Mouse (Mus musculus) left cerebral cortex, adult 18-20 months (tissue): ENCODE results near the gene Olfr983. TPM values are rescaled to one million over a fixed set of nuclear protein-coding genes. Genes with fewer than 3 reads are reported as not detected.

Experiments
- DNase-seq, 2 experiments: peaks; one replicate each; pipeline ENCODE4 v3.0.0; 2021 to 2022; ENCODE audit warnings: low spot score in 2 of 2, mixed read lengths in 1 of 2
- long read RNA-seq, 2 experiments: library from polyadenylated mRNA; stranded (forward); transcript quantifications; one replicate each; pipeline ENCODE4 v2.0.0; 2021
- total RNA-seq, 2 experiments: library from RNA; stranded (reverse); gene quantifications; 2 replicates each; pipeline ENCODE4 v1.2.3; 2021

Gene Olfr983
- total RNA-seq = not detected
- long read RNA-seq, experiment 1 = 0 reads
- long read RNA-seq, experiment 2 = 0 reads

GRCm38 (mm10) chr9:40093495-40093894, at the start of gene Olfr983:
Olfr983 (minus strand) TSS chr9:40093595.
- no peak for DNase-seq

GRCm38 (mm10) chr9:40141544-40141943, 48.1 kb upstream of the Olfr983 start:
- DNase-seq = no peak

DNA sequence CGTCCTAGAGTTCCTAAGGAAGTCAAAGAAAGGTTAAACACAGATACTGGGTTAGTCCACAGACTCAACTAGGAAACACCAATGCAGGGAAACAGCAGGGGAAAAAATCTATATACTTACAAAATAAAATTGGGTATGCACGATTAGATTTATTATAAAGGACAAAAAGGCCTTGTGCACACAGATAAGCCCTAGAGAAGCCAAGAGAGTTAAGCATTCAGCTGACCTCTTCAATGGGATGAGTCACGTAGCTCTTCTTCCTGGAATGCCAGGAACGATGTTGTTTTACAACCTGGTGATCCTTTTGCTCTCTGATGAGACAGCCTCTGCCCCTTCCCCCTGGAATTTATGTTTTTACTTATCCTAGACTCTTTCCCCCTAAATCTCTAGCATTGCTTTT, 46.1 kb upstream of the Olfr983 start:
- no peak for DNase-seq

- DNase-seq = no peak
Measured at GRCm38 (mm10) chr9:40136987-40137688, 43.7 kb upstream of the Olfr983 start.

DNA sequence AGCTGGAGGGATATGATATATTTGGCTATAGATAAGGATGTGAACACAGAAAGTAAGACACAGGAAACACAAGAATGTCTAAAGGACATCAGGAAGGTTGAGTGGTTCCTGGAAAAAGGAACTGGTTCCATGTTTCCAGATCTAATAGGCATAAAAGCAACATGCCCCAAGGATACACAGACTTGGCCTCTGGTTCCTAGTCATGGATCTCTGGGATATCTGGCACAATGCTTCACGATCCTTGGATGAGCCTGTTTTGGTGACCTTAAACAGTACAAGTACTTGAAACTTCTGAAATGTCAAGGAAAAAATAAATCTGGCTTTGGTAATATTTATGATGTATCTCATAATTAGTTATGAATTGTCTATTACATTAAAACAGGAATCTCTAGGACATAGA, 37.2 kb upstream of the Olfr983 start:
- no peak for DNase-seq

DNA sequence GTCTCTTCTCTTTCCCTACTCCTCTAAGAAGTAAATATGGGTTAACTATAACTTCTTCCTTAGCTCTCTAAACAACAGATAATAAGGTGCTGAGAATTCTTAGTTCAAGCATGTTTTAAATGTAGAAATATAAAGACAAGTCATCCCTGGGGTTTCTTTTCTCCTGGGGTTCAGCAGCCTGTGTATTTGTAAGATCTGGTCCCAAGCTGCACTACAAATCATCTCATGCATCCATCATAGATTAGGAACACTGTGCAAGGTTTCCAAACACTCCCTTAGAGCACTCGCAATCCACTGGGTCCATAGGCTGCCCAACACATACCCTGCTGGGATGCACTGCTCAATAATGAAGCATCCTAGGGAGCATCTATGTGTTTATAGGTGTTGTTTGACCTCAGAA, 36.7 kb upstream of the Olfr983 start, which contains the start of gene Olfr985:
Olfr985 (minus strand) TSS at position 101 of the 400 bp plus-strand sequence.
- no peak for DNase-seq

DNA sequence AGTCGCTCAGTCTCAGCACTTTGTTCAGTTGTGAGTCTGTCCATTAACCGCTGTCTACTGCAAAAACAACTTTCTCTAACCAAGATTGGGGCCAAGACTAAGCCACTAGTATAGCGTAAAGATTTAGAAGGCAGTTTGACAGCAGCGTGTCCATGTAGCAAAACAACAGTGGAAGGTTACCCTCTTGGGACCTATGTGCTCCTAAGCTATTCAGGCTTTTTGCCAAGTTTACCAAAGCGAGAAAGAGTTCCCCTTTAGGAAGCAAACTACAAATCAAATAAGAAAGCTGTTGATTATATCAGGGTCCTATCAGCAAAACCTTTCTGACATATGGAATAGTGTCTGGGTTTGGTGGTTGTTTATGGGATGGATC, 23.9 kb upstream of the Olfr983 start:
- DNase-seq = no peak

- DNase-seq = peak; percentile 32 to 41
Measured at GRCm38 (mm10) chr9:40116645-40117286, 23.4 kb upstream of the Olfr983 start.

DNA sequence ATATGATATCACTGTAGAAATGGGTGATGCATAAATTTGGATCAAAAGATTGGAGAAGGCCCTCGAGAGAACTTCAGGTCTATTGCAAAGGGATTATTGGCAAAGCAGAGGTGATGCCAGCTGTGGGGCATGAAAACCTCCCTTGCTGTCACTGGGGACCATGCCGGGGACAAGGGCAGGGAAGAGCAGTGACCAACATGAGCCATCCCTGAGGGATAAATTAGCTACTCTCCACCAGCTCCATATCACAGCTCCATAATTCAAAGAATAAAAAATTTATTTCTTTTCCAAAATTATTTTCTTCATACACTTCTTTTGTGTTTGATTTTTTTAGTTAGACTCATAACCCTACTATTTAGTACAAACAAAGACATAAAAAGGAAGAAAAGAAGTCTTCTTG, 20.7 kb upstream of the Olfr983 start, which contains the start of gene Olfr984:
Olfr984 (minus strand) TSS at position 101 of the 400 bp plus-strand sequence.
- no peak for DNase-seq

DNA sequence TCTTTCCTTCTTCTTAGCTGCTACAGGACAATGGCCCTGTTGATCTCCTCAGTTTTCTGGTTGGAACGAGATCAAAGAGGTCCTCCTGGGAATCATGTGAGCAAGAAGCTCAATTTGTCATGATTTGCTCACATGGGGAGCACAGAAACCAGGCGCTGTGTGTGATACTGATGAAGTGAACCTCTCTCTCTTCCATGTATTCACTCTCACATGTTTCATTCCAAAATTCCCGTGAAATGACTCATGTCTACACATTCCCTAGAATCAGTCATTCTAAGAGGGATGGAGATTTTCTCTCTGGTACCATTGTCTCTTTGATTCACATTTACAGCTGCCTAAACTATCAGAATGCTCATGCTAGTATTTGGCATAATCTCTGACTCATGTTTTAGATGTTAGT, 1.4 kb upstream of the Olfr983 start:
- DNase-seq = no peak

- no peak for DNase-seq
Measured at GRCm38 (mm10) chr9:40073529-40073928, 19.9 kb downstream of the Olfr983 start, which contains the start of gene Olfr982. Olfr982 (plus strand) TSS chr9:40073829.

- no peak for DNase-seq
Measured at GRCm38 (mm10) chr9:40050138-40050537, 43.3 kb downstream of the Olfr983 start.

Other genes starting within 250 kb of the Olfr983 start
- gene Olfr972, start 227.2 kb downstream of the Olfr983 start, total RNA-seq = not detected
- gene Olfr229, start 186.3 kb downstream of the Olfr983 start, total RNA-seq = not detected
- gene Olfr974, start 156.1 kb downstream of the Olfr983 start, total RNA-seq = not detected
- not detected for gene Olfr975, start 141.5 kb downstream of the Olfr983 start, total RNA-seq
- gene Olfr976, start 132.5 kb downstream of the Olfr983 start, total RNA-seq = not detected
- not detected for gene Olfr978, start 101.5 kb downstream of the Olfr983 start, total RNA-seq
- not detected for gene Olfr979, start 90.1 kb downstream of the Olfr983 start, total RNA-seq
- gene Olfr980, start 84.0 kb downstream of the Olfr983 start, total RNA-seq = not detected
- not detected for gene Olfr981, start 72.1 kb downstream of the Olfr983 start, total RNA-seq
- gene Olfr982, start 19.8 kb downstream of the Olfr983 start, total RNA-seq = not detected
- gene Olfr984, start 20.6 kb upstream of the Olfr983 start, total RNA-seq = not detected
- gene Olfr985, start 36.6 kb upstream of the Olfr983 start, total RNA-seq = not detected
- not detected for gene Tmem225, start 54.5 kb upstream of the Olfr983 start, total RNA-seq
- gene Olfr986, start 87.3 kb upstream of the Olfr983 start, total RNA-seq = not detected
- 1 to 10 TPM; 3.4 to 3.6 TPM for gene Zfp202, start 98.7 kb upstream of the Olfr983 start, total RNA-seq
- 100 to 1,000 TPM; 115 to 118 TPM for gene Scn3b, start 175.6 kb upstream of the Olfr983 start, total RNA-seq